Mouse (Mus musculus): Measurements from ENCODE around the gene Ifna16.
A peak's percentile ranks its signal among the peaks of the same experiment; 100 is the strongest.

The Ifna16 gene

DNA sequence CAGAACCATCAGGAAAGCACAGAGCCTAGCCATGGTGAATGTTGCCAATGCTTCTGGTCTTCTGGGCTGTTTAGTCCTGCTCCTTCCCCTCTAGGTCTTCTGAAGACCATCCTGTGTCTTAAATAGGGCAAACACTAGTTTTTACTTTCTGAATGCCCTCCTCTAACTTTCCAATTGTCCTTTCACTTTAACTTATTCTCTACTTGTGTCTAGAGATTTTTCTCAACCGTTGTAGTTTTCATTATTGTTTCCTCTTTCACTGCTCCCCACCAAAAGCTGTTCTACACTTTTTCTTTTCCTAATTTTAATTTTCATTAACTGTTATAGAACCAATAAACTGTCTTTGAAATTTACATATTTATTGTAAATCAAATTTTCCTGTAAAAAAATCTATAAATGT lies at the start of gene Ifna16:
Gene Ifna16, minus strand, starts transcription at position 101 of the 400 bp plus-strand sequence.
- no peak for DNase-seq (ENCODE audit: low read depth, low spot score)

DNA sequence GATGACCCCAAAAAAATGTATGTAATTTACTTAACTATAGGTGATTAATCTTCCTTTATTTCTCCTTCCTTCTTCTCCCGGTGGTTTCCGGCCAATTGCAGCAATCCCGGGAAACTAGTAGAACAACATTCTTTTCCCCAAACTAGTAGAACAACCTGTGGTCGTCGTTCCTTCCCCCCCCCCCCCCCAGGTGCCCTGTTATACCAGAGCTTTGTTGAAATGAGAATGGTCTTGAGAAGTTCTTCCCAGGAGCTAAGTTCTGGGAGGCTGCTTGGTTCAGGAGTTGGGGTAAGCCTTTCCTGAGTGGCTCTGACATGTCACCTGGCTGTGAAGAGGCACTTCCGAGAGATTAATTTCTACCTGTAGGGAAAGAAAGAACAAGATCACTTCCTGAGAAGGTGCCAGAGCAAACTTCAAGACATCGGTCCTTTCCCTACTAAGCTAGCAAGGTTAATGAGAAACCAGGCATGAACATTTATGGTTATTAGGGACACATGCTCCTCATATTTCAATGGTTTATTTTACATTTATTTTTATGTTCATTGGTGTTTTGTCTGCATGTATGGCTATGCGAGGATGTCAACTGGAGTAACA lies 46.9 kb upstream of the Ifna16 start:
- DNase-seq (ENCODE audit: low read depth, low spot score) = no peak

DNA sequence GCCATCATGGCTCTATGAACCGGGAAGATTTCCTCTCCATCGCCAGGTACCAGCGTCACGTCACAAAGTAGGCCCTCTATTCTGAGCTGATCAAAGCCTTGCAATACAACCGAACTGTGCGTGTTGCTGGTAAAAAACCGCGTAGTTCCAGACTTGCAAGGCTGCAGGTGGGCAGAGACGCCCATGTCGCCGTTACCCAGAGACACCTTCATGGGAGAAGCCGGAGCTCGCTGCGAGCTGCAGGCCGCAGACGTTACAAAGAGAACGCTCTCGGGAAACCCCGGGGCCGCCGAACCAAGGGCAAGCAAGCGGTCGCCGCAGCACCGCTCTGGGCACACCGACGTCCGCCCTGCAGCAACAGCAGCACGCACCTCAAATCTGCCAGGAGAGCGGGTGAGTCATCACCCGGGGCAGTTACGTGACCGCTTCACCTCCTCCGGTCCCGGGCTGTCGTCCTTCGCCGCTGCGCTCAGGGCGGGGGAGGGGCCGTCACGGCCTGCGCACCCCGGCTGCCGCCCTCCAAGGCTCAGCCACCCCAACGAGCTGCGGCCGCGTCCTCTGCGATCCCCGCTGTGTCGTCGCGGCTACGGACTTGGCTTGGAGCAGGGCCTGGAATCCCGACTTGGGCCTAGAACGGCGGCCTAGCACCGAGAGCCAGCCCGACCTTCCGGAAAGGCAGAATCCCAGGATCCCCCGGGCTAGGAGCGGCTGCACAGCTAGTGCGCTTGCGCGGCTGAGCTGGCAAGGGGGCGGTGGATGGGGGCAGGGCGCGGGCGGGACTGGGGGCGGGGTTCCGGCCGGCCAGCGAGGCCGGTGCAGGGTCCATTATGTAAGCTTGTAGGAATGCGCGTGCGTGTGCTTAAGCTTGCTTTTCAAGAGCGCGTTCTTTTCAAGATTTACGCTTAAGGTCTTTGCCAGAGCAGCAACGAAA lies 45.3 kb upstream of the Ifna16 start, which contains the start of the genes Gm26566 and Klhl9:
Gene Gm26566, plus strand, starts transcription at position 15 of the 931 bp plus-strand sequence.
Gene Klhl9, minus strand, starts transcription at position 675 of the 931 bp plus-strand sequence.
- peak; percentile 98 for DNase-seq (ENCODE audit: low read depth, low spot score)

DNA sequence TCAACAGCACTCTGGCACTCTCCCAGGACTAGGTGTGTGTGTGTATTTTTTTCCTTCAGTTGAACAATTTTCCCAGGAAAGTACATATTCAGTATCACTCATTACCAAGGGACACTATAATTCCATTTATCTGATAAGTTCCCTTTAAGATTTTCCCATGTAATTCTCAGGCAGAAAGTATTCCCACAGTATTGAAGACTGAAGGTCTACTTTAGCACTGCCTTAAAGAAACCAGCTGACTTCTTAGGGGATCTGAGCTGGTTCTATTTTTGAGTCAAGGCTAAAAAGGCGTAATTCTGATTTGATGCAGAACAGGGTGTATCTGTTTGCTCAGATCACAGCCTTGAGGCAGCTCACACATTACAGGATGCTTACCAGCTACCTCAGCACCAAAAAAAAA lies 42.0 kb upstream of the Ifna16 start:
- peak; percentile 13 for DNase-seq (ENCODE audit: low read depth, low spot score)

DNA sequence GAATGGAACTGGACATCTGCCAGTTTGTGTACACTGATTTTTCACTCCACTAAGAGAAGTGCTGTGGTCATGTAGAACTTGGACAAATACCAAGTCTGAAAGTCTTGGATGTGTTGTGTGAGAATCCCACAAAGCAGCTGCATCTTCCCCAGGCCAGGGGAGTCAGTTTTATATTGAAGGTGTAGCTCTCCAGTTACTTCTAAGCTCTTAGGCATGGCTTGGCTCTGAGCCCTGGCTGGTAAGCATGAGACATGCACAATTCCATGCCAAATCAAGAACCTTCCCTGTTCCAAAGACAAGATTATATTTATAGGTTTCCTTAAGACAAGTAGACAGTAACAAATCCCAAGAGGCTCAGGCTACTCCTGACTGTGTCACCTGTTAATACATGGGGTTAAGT lies 38.3 kb upstream of the Ifna16 start:
- peak; percentile 48 for DNase-seq (ENCODE audit: low read depth, low spot score)

DNA sequence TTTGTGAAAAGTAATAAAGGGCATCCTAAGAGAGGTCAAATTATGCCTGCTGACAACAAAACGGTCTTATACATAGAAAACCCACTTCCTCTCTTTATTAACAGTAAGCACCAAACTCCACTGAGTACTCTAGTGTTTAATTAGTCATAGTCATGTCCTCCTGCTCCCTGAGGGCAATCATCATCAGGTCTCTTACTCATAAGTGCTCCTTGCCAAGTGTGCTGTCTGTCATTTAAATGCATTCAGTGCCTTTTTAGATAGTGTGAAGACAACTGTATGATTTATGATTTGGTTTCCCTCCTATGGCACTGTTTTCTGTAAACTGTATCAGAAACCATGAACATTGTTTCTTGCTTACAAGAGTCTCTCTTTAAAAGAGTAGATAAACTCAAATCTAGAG lies 37.6 kb upstream of the Ifna16 start:
- DNase-seq (ENCODE audit: low read depth, low spot score) = peak; percentile 18

DNA sequence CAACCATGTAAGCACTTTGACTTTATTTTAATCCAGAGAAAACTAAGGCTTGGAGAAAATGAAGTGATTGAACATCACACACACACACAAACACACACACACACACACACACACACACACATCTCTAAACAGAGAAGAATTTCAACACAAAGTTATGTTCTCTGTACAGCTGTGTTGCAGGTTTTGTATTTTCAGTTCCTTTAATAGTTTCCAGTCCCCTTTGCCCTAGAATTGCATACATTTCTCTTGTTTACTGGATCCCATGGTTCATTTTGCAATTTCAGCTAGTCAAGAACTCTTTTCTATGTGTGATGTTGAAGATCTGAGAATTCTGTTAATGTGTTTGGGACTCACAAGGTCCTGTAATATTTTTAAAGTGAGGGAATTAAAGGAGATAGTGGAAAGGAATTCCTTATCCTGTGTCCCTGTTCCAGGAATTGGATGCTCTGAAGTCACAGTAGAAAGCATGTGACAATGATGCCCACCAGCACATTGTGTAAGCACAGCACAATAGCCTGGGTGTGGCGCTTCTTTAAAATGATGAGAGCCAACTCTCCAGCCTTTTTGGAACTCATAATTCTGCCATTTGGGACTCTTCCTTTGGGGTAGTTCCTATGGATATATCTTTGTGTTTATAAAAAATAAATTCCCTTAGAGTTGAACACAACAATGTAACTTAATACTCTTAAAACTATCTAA lies 30.6 kb upstream of the Ifna16 start:
- DNase-seq (ENCODE audit: low read depth, low spot score) = no peak

DNA sequence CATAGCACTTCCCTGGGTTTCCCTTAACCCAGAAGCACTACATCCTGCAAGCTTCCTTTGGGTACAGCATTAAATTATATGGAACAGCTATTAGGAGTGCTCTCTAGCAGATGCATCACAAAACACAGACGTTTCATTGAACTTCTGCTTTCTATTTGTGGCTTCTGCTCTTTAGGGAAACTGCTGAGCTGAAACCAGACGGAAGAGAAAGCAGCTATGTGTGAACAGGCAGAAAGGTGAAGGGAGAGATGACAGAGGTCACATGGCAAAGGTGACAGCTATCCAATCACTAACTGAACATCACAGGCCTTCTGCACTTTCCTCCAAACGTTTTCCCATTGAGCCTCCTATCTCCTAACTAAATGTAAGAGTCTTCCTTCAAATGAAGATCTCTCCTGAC lies 29.2 kb upstream of the Ifna16 start:
- no peak for DNase-seq (ENCODE audit: low read depth, low spot score)

DNA sequence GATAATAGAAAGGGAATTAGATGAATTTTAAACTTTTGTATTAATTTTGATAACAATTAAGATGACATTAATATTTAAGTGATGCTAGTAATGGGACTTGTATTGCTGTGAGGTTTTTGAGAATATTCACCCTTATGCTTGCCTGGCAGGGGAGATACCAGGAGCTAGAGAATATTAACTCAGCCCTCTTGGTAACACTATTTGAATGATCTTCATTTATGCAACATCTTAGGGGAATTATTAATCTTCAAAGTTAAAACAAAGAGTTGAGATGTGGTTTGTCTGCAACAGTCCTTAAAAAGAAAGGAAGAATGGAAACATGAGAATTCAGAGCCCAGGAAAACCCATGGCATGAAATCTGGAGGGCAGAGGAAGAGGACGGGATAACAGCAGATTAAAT lies 22.6 kb upstream of the Ifna16 start:
- no peak for DNase-seq (ENCODE audit: low read depth, low spot score)

DNA sequence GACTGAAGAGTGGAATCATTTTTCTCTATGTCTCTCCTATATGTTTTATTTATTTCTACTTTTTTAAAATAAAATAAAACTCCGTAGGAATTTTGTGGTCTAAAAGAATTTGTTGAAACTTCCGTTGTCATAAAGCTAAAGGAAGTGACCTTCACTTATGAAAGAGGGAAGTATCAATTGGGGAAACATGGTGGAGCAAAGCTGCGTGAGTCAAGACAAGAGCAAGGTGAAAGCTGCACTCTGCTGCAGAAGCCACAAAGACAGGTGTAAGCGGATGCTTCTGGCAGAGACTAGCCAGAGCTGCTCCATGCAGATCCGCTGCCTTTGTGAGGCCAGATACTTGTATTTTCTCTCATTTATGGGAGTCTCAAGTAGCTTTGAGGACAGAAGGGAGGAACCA lies 22.1 kb upstream of the Ifna16 start:
- DNase-seq (ENCODE audit: low read depth, low spot score) = no peak

DNA sequence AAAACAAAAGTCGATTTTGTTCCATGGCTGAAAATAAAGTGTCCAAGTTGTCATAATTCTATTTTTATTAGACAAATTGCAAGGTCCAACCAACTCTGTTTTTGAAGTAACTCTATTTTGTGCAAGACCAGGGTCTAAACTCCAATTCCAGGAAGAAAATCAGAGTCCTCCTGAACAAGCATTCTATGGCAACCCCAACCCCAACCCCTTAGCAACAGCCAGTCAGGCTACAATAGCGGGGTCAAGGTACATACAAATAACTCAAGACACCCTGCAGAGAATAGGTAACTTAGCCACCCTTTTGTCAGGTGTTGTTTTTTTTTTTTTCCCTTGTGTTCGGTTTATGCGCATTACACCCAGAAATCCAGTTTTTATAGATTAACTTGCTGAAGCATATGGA lies 21.0 kb upstream of the Ifna16 start:
- no peak for DNase-seq (ENCODE audit: low read depth, low spot score)

DNA sequence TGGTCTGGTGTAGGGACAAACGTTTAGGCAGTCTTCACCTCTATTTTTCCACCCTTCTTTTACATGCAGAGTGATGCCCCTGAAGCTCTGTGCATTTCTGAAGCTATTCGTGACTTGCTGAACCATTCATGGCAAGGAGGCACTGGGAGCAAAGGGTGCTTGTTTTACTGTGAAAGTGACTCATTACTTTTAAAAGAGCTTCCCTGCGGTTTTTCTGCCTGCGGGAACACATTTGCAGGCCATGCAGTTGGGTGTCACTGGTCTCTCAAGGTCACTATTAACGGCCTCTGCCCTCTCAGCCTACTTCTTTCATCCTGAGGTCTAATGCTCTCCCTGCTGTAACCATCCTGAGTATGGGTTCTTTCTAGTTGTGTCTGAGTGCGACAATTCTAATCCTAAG lies 20.4 kb upstream of the Ifna16 start:
- DNase-seq (ENCODE audit: low read depth, low spot score) = no peak

DNA sequence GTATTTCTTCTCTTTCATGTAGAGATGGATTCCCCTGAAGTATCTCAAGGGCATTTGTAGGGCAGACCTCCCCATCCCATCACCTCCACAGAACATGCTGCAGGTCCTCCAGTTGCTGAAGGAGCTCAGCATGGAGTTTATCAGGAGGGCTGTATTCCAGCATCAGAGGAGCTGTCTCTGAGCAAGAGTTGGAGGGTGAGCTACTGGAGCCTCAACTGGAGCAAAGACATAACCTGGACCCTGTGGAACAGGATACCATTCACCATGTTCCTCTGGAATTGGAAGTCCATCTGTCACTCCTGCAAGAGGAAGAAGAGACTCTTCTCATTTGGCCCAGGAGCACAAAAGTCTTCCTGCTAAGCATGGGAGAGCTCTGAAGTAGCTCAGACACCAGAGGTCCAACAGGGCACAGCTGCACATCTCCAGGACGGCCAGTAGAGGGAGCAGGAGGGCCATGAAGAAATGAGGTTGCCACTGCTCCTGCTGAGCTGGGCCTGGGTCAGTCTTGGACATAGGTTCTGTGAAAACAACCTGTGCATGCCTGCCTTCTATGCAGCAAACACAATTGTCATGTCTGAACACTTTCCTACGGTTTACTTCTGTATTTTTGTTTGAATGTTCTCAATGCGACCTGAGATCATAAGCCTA lies 19.6 kb upstream of the Ifna16 start:
- peak; percentile 85 for DNase-seq (ENCODE audit: low read depth, low spot score)

DNA sequence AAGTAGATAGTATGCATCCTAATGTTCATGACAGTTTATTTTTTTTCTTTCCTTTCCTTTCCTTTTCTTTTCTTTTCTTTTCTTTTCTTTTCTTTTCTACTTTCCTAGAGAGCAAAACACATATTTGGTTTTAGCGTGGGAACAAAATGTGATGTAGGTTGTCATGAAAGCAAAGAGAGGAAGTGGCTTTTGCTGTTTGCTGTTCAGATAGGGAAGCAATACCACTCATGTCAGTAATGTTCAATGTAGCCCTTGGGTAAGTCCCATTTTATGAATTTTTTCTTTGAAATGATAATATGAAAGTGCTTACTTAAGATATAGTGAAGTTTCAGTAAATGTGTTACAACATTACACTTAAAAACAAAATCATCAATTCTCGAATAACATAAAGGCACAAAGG lies 16.7 kb upstream of the Ifna16 start:
- DNase-seq (ENCODE audit: low read depth, low spot score) = no peak

DNA sequence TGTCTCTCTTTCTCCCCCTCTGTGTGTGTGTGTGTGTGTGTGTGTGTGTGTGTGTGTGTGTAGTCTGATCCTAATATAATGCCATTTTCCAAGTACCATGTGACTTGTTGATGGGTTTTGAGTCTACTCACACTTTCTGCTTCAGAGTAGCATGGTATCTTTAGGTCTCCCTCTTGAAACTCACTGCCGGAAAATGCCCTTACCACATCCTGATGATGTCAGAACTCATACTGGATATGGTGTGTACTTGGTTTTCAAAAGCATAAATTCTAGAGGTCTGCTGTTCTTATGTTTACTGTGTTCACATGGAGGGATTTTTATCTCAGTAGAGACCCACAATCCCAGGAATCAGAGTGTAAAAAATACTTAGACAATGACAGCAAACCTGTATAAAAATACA lies 15.8 kb upstream of the Ifna16 start:
- no peak for DNase-seq (ENCODE audit: low read depth, low spot score)

DNA sequence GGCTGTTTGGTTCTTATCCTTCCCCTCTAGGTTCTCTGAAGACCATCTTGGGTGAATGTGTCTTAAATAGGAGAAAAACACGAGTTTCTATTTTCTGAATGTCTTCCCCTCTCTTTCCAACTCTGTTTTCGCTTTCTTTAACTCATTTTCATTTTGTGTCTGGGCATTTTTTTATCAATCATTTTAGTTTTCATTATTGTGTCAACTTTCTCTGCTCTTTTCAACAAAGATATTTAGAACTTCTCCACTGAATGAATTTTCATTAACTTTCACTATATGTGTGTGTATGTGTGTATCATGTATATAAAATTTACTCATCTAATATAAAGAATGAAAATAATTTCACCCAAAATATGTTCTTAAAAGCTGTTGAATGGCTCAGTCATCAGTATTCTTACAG lies 14.5 kb upstream of the Ifna16 start, which contains the start of gene Ifnab:
Gene Ifnab, minus strand, starts transcription at position 101 of the 400 bp plus-strand sequence.
- DNase-seq (ENCODE audit: low read depth, low spot score) = no peak

DNA sequence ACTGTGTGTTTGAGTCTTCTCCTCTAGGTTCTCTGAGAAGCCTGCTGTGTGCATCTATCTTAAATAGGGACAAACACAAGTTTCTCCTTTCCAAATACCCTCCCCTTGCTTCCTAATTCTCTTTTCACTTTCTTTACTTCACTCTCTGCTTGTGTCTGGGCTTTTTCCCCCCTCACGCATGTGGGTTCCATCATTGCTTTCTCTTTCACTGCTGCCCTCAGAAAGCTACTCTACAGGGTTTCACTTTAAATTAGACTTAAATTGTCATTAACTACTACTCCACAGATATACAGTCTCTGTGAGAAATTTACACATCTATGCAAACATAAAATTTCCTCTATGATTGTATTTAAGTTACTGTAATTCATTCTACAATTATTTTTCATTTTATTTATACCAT lies 7.1 kb upstream of the Ifna16 start, which contains the start of gene Ifna2:
Gene Ifna2, minus strand, starts transcription at position 101 of the 400 bp plus-strand sequence.
- DNase-seq (ENCODE audit: low read depth, low spot score) = no peak

DNA sequence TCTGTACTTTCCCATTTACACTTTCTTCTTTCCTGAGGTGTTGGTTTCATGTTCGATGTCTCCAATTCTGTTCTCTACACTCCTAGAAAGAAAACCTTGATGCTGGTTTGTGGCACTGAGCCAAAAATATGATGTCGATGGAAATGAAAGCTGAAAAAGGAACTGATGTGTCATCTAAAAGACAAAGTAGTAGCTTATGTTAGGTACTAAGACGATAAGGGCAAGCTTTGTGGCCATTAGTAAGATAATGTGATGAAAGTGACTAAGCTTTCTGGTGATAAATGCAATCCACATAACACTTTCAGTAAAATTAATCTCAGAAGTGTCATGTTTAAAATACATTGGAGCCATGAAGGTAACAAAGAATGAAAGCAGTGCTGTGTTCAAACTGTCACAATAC lies 4.6 kb upstream of the Ifna16 start:
- DNase-seq (ENCODE audit: low read depth, low spot score) = no peak

DNA sequence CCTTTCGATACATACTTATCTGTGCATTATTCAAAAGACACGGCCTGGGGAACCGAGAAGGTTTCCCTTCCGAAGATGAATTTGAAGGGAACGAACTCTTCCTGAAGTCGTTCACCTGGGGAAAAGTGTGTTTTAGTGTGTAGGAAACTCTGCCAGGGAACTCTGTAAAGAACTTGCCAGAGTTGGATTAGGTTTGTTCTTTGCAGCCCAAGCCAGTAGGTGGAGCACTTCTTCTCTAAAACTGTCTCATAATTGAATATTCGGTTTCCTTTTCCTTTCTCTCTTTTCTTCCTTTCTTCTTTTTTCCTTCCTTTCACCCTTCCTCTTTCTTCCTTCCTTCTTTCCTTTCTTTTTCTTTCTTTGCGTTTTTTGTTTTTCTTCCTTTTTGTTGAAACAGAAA lies 3.6 kb upstream of the Ifna16 start:
- peak; percentile 58 for DNase-seq (ENCODE audit: low read depth, low spot score)

DNA sequence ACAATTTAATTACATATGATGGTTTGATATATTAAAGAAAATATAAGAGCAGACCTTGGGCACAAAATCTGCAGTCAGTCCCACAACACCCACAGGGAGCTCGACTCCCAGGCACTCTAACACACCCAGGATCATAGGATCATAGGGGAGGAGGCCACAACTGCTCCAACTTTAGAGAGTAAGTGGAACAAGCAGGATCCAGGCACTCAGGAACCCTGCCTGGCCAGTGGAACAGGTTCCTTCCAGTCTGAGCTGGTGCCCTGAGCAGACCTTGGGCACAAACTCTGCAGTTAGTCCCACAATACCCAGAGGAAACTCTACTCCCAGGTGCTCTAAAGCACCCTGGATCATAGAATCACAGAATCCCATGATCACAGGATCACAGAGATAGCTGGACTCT lies 21.3 kb downstream of the Ifna16 start:
- no peak for DNase-seq (ENCODE audit: low read depth, low spot score)

DNA sequence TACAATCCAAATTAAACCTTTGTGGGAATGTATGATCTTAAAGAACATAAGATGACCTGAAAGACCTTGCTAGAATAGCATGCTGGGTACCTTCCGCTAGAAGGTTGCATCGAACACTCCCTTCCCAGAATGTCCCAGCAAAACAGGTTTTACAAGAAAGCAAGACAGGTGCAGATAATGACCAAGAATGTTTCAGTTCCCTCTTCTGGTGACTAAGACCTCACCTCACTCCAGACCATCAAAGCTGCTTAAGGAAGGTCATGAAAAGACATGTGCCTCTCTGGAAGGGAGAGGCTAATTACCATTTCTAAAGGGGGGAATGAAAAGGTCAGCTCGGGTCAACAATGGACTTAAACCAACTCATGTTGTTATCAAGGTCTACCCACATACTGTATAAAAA lies 23.1 kb downstream of the Ifna16 start:
- DNase-seq (ENCODE audit: low read depth, low spot score) = no peak

DNA sequence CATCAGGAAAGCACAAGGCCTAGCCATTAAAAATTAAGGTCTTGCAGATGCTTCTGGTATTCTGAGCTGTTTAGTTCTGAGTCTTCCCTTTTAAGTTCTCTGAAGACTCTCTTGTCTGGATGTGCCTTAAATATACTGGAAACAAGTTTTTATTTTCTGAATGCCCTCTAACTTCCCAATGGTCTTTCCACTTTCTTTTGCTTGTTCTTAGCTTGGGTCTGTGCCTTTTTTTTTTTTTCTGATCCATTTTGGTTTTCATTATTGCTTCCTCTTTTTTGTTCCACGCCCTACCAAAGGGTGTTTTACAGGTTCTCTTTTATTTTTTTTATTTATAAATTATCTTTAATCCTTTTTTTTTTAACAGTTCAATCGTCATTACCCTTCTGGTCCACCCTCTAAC lies 32.4 kb downstream of the Ifna16 start, which contains the start of gene Ifna13:
Gene Ifna13, minus strand, starts transcription at position 101 of the 400 bp plus-strand sequence.
- no peak for DNase-seq (ENCODE audit: low read depth, low spot score)
